Mouse (Mus musculus): ENCODE data around the gene Gm42715. TPM values are rescaled to one million over a fixed set of nuclear protein-coding genes. Genes with fewer than 3 reads are reported as not detected.
"Not testable (repeated sequence)": the region's sequence is repeated elsewhere in the genome, so short reads cannot be mapped to it uniquely, and the experiment has no call there.

The Gm42715 gene
- total RNA-seq (2021): 10 to 100 TPM; 17.9 to 28.8 TPM
- long read RNA-seq, experiment 1, partial matches to known transcripts: 0 of 4 reads
- long read RNA-seq, experiment 1, other reads (novel, unspliced or antisense): 4 of 4 reads
- long read RNA-seq, experiment 2, partial matches to known transcripts: 0 of 2 reads
- long read RNA-seq, experiment 2, other reads (novel, unspliced or antisense): 2 of 2 reads

- no peak for DNase-seq
Observed at GRCm38 (mm10) chr7:127519284-127519683, at the start of gene Gm42715. Gene Gm42715 (plus strand): TSS chr7:127519584.

GRCm38 (mm10) chr7:127470011-127470715, 49.2 kb upstream of the Gm42715 start:
- DNase-seq: peak; percentile 44

- DNase-seq: peak; percentile 91
Observed at GRCm38 (mm10) chr7:127470743-127471645, 48.4 kb upstream of the Gm42715 start.

GRCm38 (mm10) chr7:127471646-127472010, 47.8 kb upstream of the Gm42715 start:
- no peak for DNase-seq

GRCm38 (mm10) chr7:127472060-127472459, 47.3 kb upstream of the Gm42715 start:
- DNase-seq: no peak

- no peak for DNase-seq
Observed at GRCm38 (mm10) chr7:127473705-127474104, 45.7 kb upstream of the Gm42715 start.

- DNase-seq: no peak
Observed at GRCm38 (mm10) chr7:127474378-127475070, 44.9 kb upstream of the Gm42715 start.

GRCm38 (mm10) chr7:127475186-127475740, 44.1 kb upstream of the Gm42715 start:
- DNase-seq: no peak

- no peak for DNase-seq
Observed at GRCm38 (mm10) chr7:127476336-127476735, 43.0 kb upstream of the Gm42715 start.

- DNase-seq: no peak
Observed at GRCm38 (mm10) chr7:127476855-127477254, 42.5 kb upstream of the Gm42715 start.

- peak; percentile 99 for DNase-seq
Observed at GRCm38 (mm10) chr7:127477687-127478634, 41.4 kb upstream of the Gm42715 start.

GRCm38 (mm10) chr7:127478635-127479317, 40.6 kb upstream of the Gm42715 start, which contains the start of gene Fbrs:
Gene Fbrs (plus strand): TSS chr7:127479199.
- DNase-seq: peak; percentile 97

- peak; percentile 48 for DNase-seq
Observed at GRCm38 (mm10) chr7:127479318-127480225, 39.8 kb upstream of the Gm42715 start.

- DNase-seq: no peak
Observed at GRCm38 (mm10) chr7:127480321-127480720, 39.1 kb upstream of the Gm42715 start.

- DNase-seq: no peak
Observed at GRCm38 (mm10) chr7:127485416-127485815, 34.0 kb upstream of the Gm42715 start.

- not testable (repeated sequence) for DNase-seq
Observed at GRCm38 (mm10) chr7:127488364-127488763, 31.0 kb upstream of the Gm42715 start.

GRCm38 (mm10) chr7:127489982-127490381, 29.4 kb upstream of the Gm42715 start:
- no peak for DNase-seq

GRCm38 (mm10) chr7:127491846-127492245, 27.5 kb upstream of the Gm42715 start:
- DNase-seq: no peak

- DNase-seq: no peak
Observed at GRCm38 (mm10) chr7:127494648-127495047, 24.7 kb upstream of the Gm42715 start.
